Mouse (Mus musculus): ENCODE results near the gene Eif4g1. TPM values are rescaled to one million over a fixed set of nuclear protein-coding genes. Genes with fewer than 3 reads are reported as not detected.
A peak's percentile ranks its signal among the peaks of the same experiment; 100 is the strongest.

The Eif4g1 gene
- polyA plus RNA-seq, 1 experiment from 2014 or later, result 133 TPM

GRCm38 (mm10) chr16:20677380-20677779, 9.3 kb downstream of the Eif4g1 start:
- Histone ChIP-seq H3K4me2 (no peak overlapping the region), H3K4me1 (ENCODE audit: control insufficient read depth, insufficient read depth, low read length) (peaks cover 20% of the 10 kb centered on the region), H3K36me3 (ENCODE audit: control insufficient read depth, insufficient read depth, low read length) (peaks cover 61% of the 10 kb centered on the region), H3K9me3 (replicated peaks; ENCODE audit: control insufficient read depth, low read length) (no peaks in the 10 kb centered on the region), H3K27ac (ENCODE audit: low read depth, low read length) (no peak overlapping the region), H3K9ac (ENCODE audit: low read depth, low read length) (no peak overlapping the region), H3K4me3 (ENCODE audit: low read depth, low read length) (no peak overlapping the region), H3K27me3 (ENCODE audit: control insufficient read depth, insufficient read depth, low read length) (no peaks in the 10 kb centered on the region)
- ATAC-seq (replicated peaks; ENCODE audit: insufficient number of reproducible peaks, low FRiP score, low TSS enrichment), result no peak
- WGBS (ENCODE audit: insufficient replicate concordance), result 87% methylated on average over 5 of the region's 5 CpGs

GRCm38 (mm10) chr16:20677974-20678675, 10.0 kb downstream of the Eif4g1 start:
- Histone ChIP-seq H3K4me3 (ENCODE audit: low read depth, low read length) (no peak overlapping the region), H3K9ac (ENCODE audit: low read depth, low read length) (no peak overlapping the region), H3K4me2 (no peak overlapping the region), H3K4me1 (ENCODE audit: control insufficient read depth, insufficient read depth, low read length) (peaks cover 20% of the 10 kb centered on the region), H3K36me3 (ENCODE audit: control insufficient read depth, insufficient read depth, low read length) (peaks cover 68% of the 10 kb centered on the region), H3K9me3 (replicated peaks; ENCODE audit: control insufficient read depth, low read length) (no peaks in the 10 kb centered on the region), H3K27ac (ENCODE audit: low read depth, low read length) (no peak overlapping the region), H3K27me3 (ENCODE audit: control insufficient read depth, insufficient read depth, low read length) (no peaks in the 10 kb centered on the region)
- WGBS (ENCODE audit: insufficient replicate concordance), result 86% methylated on average over 10 of the region's 10 CpGs
- ATAC-seq (replicated peaks; ENCODE audit: insufficient number of reproducible peaks, low FRiP score, low TSS enrichment), result no peak

- Histone ChIP-seq H3K4me1 (ENCODE audit: control insufficient read depth, insufficient read depth, low read length) (peaks cover 12% of the 10 kb centered on the region; the same call in 1 of the 2 replicates), H3K27me3 (ENCODE audit: control insufficient read depth, insufficient read depth, low read length) (peaks cover 9% of the 10 kb centered on the region; the same call in 1 of the 2 replicates), H3K4me2 (no peak overlapping the region), H3K4me3 (ENCODE audit: low read depth, low read length) (no peak overlapping the region), H3K9me3 (replicated peaks; ENCODE audit: control insufficient read depth, low read length) (no peaks in the 10 kb centered on the region), H3K27ac (ENCODE audit: low read depth, low read length) (no peak overlapping the region), H3K36me3 (ENCODE audit: control insufficient read depth, insufficient read depth, low read length) (peaks cover 46% of the 10 kb centered on the region), H3K9ac (ENCODE audit: low read depth, low read length) (no peak overlapping the region)
- WGBS (ENCODE audit: insufficient replicate concordance), result 82% methylated on average over 3 of the region's 3 CpGs
- no peak for ATAC-seq (replicated peaks; ENCODE audit: insufficient number of reproducible peaks, low FRiP score, low TSS enrichment)
These were observed 22.7 kb downstream of the Eif4g1 start for GRCm38 (mm10) chr16:20690774-20691173.

- no peaks in the 10 kb centered on the region for H3K9me3 ChIP-seq (replicated peaks; ENCODE audit: control insufficient read depth, low read length)
- no peak overlapping the region for H3K4me2 ChIP-seq
- no peak overlapping the region for H3K27ac ChIP-seq (ENCODE audit: low read depth, low read length)
- WGBS (ENCODE audit: insufficient replicate concordance), result 89% methylated on average over 1 of the region's 1 CpGs
- peaks cover 38% of the 10 kb centered on the region for H3K36me3 ChIP-seq (ENCODE audit: control insufficient read depth, insufficient read depth, low read length)
- no peak overlapping the region for H3K4me3 ChIP-seq (ENCODE audit: low read depth, low read length)
- H3K4me1 ChIP-seq (ENCODE audit: control insufficient read depth, insufficient read depth, low read length), result peaks cover 15% of the 10 kb centered on the region; the same call in 1 of the 2 replicates
- H3K27me3 ChIP-seq (ENCODE audit: control insufficient read depth, insufficient read depth, low read length), result peaks cover 13% of the 10 kb centered on the region; the same call in 1 of the 2 replicates
- ATAC-seq (replicated peaks; ENCODE audit: insufficient number of reproducible peaks, low FRiP score, low TSS enrichment), result no peak
- no peak overlapping the region for H3K9ac ChIP-seq (ENCODE audit: low read depth, low read length)
These were observed 23.5 kb downstream of the Eif4g1 start for GRCm38 (mm10) chr16:20691617-20692016.

- no peak for ATAC-seq (replicated peaks; ENCODE audit: insufficient number of reproducible peaks, low FRiP score, low TSS enrichment)
- Histone ChIP-seq H3K36me3 (ENCODE audit: control insufficient read depth, insufficient read depth, low read length) (peaks cover 30% of the 10 kb centered on the region), H3K9me3 (replicated peaks; ENCODE audit: control insufficient read depth, low read length) (no peaks in the 10 kb centered on the region), H3K27me3 (ENCODE audit: control insufficient read depth, insufficient read depth, low read length) (peaks cover 15% of the 10 kb centered on the region; the same call in 1 of the 2 replicates), H3K4me3 (ENCODE audit: low read depth, low read length) (no peak overlapping the region), H3K4me1 (ENCODE audit: control insufficient read depth, insufficient read depth, low read length) (peaks cover 15% of the 10 kb centered on the region; the same call in 1 of the 2 replicates), H3K27ac (ENCODE audit: low read depth, low read length) (no peak overlapping the region), H3K9ac (ENCODE audit: low read depth, low read length) (no peak overlapping the region), H3K4me2 (peak overlapping the region; percentile 86)
- 46% methylated on average over 16 of the region's 16 CpGs for WGBS (ENCODE audit: insufficient replicate concordance)
These were observed 24.3 kb downstream of the Eif4g1 start for GRCm38 (mm10) chr16:20692241-20692965.

GRCm38 (mm10) chr16:20693111-20693701, 25.1 kb downstream of the Eif4g1 start, which contains the start of gene Fam131a:
Fam131a (plus strand) TSS chr16:20693241.
- Histone ChIP-seq H3K4me3 (ENCODE audit: low read depth, low read length) (peak within 1 kb of the TSS; percentile 65), H3K27me3 (ENCODE audit: control insufficient read depth, insufficient read depth, low read length) (peaks cover 15% of the 10 kb centered on the region; the same call in 1 of the 2 replicates), H3K27ac (ENCODE audit: low read depth, low read length) (peak within 1 kb of the TSS; percentile 76), H3K4me1 (ENCODE audit: control insufficient read depth, insufficient read depth, low read length) (peaks cover 15% of the 10 kb centered on the region; the same call in 1 of the 2 replicates), H3K36me3 (ENCODE audit: control insufficient read depth, insufficient read depth, low read length) (peaks cover 25% of the 10 kb centered on the region), H3K9ac (ENCODE audit: low read depth, low read length) (peak within 1 kb of the TSS; percentile 85), H3K9me3 (replicated peaks; ENCODE audit: control insufficient read depth, low read length) (no peaks in the 10 kb centered on the region), H3K4me2 (peak within 1 kb of the TSS; percentile 86)
- peak; percentile 90 for ATAC-seq (replicated peaks; ENCODE audit: insufficient number of reproducible peaks, low FRiP score, low TSS enrichment)
- WGBS (ENCODE audit: insufficient replicate concordance), result under 1% methylated on average over 36 of the region's 37 CpGs

- H3K4me3 ChIP-seq (ENCODE audit: low read depth, low read length), result no peak overlapping the region
- H3K4me1 ChIP-seq (ENCODE audit: control insufficient read depth, insufficient read depth, low read length), result peaks cover 15% of the 10 kb centered on the region; the same call in 1 of the 2 replicates
- ATAC-seq (replicated peaks; ENCODE audit: insufficient number of reproducible peaks, low FRiP score, low TSS enrichment), result no peak
- H3K9ac ChIP-seq (ENCODE audit: low read depth, low read length), result no peak overlapping the region
- H3K27ac ChIP-seq (ENCODE audit: low read depth, low read length), result no peak overlapping the region
- H3K4me2 ChIP-seq, result no peak overlapping the region
- 73% methylated on average over 8 of the region's 8 CpGs for WGBS (ENCODE audit: insufficient replicate concordance)
- H3K36me3 ChIP-seq (ENCODE audit: control insufficient read depth, insufficient read depth, low read length), result peaks cover 13% of the 10 kb centered on the region
- no peaks in the 10 kb centered on the region for H3K9me3 ChIP-seq (replicated peaks; ENCODE audit: control insufficient read depth, low read length)
- H3K27me3 ChIP-seq (ENCODE audit: control insufficient read depth, insufficient read depth, low read length), result peaks cover 17% of the 10 kb centered on the region; the same call in 1 of the 2 replicates
These were observed 26.7 kb downstream of the Eif4g1 start for GRCm38 (mm10) chr16:20694781-20695180.

- peak; percentile 51 for ATAC-seq (replicated peaks; ENCODE audit: insufficient number of reproducible peaks, low FRiP score, low TSS enrichment)
- Histone ChIP-seq H3K36me3 (ENCODE audit: control insufficient read depth, insufficient read depth, low read length) (peaks cover 5% of the 10 kb centered on the region), H3K4me1 (ENCODE audit: control insufficient read depth, insufficient read depth, low read length) (peaks cover 15% of the 10 kb centered on the region; the same call in 1 of the 2 replicates), H3K9ac (ENCODE audit: low read depth, low read length) (peak overlapping the region; percentile 59), H3K27ac (ENCODE audit: low read depth, low read length) (no peak overlapping the region), H3K4me2 (peak overlapping the region; percentile 65), H3K9me3 (replicated peaks; ENCODE audit: control insufficient read depth, low read length) (no peaks in the 10 kb centered on the region), H3K4me3 (ENCODE audit: low read depth, low read length) (peak overlapping the region; percentile 34), H3K27me3 (ENCODE audit: control insufficient read depth, insufficient read depth, low read length) (peaks cover 17% of the 10 kb centered on the region; the same call in 1 of the 2 replicates)
- 3% methylated on average over 46 of the region's 46 CpGs for WGBS (ENCODE audit: insufficient replicate concordance)
These were observed 27.7 kb downstream of the Eif4g1 start for GRCm38 (mm10) chr16:20695622-20696323.

Measured in heart, embryonic 11.5 days (tissue).